Mouse (Mus musculus) layer of hippocampus, adult 8-10 months (tissue): ENCODE data around the gene Slc6a18. TPM values are rescaled to one million over a fixed set of nuclear protein-coding genes. Genes with fewer than 3 reads are reported as not detected.
"Not testable (repeated sequence)": the region's sequence is repeated elsewhere in the genome, so short reads cannot be mapped to it uniquely, and the experiment has no call there.

Experiments used
- DNase-seq, 2 experiments: peaks; one replicate each; pipeline ENCODE4 v3.0.0; 2022; ENCODE audit warnings: low spot score in 2 of 2
- total RNA-seq, 4 experiments: library from RNA; stranded (reverse); gene quantifications; 2 replicates each; pipeline ENCODE4 v1.2.4; 2022

The Slc6a18 gene
- total RNA-seq, result not detected

DNA sequence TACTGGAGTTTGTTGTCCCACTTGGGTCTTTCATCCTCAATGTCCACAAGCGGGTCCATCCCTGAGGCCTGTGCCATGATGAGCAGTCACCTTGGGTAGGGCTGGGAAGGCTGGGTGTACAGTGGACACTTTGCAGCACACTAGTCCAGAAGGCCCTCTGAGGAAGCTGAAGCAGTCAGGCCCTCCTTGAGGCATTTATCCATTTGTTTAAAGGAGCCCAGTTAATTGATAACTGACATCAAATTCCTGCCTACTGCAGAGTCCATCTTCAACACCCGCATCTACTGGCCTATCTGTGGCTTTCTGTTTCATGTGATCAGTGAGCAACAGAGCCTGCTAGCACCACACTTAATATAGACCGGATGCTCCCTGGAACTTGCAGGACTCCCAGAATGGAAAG is at the start of gene Slc6a18:
Slc6a18 (minus strand) TSS at position 171 of the 400 bp plus-strand sequence.
- DNase-seq, result no peak

GRCm38 (mm10) chr13:73725315-73725714 is 47.5 kb upstream of the Slc6a18 start:
- no peak for DNase-seq

GRCm38 (mm10) chr13:73723081-73723668 is 45.4 kb upstream of the Slc6a18 start:
- peak in 1 of 2 experiments; percentile 22 for DNase-seq

- DNase-seq, result no peak
Measured at GRCm38 (mm10) chr13:73720241-73720640, 42.4 kb upstream of the Slc6a18 start.

DNA sequence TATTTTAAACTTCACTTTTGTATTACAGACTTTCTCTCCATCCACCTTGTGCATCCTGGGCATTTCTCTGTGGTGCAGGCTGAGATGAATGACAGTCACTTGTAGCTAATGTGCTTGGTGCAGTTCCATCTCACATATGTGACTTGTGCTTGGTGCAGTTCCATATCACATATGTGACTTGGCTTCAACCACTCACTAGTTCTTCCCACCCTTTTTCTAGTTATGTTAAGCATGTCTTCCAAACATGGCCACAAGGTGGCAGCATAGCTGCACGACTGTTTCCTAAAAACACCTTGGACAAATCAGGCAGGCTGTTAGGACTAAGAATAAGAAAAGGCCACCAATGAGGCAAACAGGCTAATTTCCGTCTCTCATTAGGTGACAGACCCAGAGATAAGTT is 40.4 kb upstream of the Slc6a18 start:
- DNase-seq, result peak; percentile 65 to 87

GRCm38 (mm10) chr13:73714020-73714419 is 36.2 kb upstream of the Slc6a18 start:
- DNase-seq, result no peak

DNA sequence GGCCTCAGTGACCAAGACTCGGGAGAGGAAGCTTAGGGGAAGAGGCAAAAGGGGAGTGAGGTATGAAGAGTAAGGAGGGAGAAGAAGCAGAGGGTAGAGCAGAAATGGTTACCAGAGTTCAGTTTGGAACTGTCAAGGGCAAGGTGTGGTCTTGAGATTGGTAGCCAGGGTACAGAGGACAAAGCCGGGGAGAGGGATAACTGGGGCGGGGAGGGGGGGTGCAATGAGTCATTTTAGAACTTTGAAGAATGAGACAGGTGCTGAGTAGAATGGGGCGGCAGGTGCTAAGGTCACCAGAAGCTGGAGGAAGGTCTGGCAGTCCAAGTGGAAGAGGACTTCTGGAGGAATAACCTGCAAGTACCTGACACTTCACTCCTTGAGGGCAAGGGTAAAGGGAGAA is 35.4 kb upstream of the Slc6a18 start:
- DNase-seq, result no peak

DNA sequence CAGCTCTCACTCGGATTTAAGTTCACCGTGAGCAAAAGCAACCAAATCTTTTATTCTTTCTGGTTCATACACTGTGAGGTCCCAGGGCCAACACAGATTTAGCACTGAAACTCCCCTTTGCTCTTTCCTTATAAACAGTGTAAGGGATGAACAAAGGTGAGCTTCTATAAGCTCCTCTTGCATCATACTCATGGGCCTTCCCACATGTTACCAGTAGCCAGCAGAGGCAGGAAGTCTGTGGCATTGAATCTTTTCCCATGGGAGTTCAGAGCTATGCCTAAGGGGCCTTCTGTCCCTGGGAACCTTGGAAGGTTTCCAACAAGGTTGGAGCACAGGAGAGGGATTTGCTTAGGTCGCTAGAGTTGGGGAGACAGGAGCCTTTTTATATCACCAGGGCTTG is 34.4 kb upstream of the Slc6a18 start:
- no peak for DNase-seq

DNA sequence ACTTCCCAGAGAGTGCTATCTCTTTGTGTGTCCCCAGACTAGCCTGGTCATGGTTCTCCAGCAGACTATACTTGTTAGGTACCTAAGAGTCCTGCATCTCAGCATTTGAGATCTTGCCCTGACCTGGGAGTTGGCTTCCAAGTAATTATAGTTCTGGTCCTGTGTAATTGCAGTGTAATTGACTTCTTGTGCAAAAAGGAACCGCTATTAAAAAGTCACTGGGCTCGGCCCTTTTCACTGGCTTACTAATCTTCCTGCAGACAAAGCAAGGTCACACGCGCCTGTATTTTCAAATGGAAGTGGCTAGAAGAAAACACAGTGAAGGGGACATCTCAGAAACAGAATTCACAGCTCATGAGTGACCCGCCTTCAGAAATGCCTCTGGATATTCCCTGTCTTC is 34.0 kb upstream of the Slc6a18 start:
- no peak for DNase-seq

- DNase-seq, result no peak
Measured at GRCm38 (mm10) chr13:73711221-73711620, 33.4 kb upstream of the Slc6a18 start.

DNA sequence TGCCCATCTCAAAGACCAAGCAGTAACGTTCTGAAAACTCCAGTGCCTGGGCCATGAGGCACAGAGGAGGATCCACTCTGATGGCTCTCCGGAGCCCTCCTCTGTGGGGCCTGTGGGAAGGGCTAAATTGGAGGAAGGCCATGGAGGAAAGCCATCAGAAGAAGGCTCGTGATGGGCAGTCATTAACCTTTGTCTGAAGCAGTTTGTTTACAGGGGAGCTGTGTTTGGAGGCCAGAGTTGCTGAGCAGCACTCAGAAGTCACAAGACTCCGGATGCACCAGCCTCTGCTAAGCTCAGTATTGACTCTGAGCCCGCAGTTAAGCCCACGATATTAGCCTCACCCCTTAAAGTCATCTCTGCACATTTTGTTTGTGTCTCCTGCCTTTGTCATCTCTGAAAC is 31.7 kb upstream of the Slc6a18 start:
- no peak for DNase-seq

- no peak for DNase-seq
Measured at GRCm38 (mm10) chr13:73704694-73705325, 27.0 kb upstream of the Slc6a18 start, which contains the start of gene Slc6a19. Gene Slc6a19 (minus strand): TSS chr13:73704865.

- DNase-seq, result not testable (repeated sequence)
Measured at GRCm38 (mm10) chr13:73703486-73703885, 25.7 kb upstream of the Slc6a18 start.

DNA sequence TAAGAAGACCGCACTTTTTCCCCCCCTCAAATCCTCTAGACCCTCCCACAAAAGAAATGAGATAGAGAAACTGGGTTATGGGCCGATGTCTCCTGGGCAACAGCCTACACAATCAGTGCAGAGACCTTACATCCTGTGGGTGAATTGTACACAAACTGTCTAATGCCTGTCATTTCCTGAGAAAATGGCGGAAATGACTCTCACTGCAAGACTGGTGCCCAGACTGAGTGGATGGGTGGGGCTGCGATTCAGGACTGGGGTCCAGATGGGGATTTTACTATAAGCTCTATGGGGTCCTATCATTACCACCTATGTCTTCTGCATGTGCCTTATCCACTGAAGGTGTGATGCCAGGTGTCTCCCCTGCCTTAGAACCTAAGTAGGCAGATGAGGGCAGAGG is 25.0 kb upstream of the Slc6a18 start:
- no peak for DNase-seq

GRCm38 (mm10) chr13:73701161-73701883 is 23.5 kb upstream of the Slc6a18 start:
- DNase-seq, result no peak

DNA sequence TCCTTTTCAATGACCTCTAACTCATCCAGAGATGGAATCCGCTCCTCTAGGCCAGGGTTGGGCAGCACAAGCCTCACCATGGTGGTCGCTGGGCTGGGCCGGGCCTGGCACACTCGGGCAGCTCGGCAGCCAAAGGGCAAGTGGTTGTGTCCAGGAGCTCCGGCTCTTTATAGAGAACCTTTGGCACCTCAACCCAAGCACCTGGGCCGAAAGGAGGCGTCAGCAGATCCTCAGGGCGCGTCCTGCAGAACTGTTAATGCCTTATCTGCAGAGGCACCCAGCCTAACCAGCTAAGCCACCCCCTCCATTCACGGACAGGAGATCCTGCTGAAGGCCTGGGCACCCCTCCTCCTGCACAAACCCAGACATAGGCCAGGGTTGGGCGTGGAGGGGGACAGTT is 22.7 kb upstream of the Slc6a18 start:
- no peak for DNase-seq

- no peak for DNase-seq
Measured at GRCm38 (mm10) chr13:73699714-73700113, 21.9 kb upstream of the Slc6a18 start.

GRCm38 (mm10) chr13:73696529-73696928 is 18.7 kb upstream of the Slc6a18 start:
- no peak for DNase-seq

- no peak for DNase-seq
Measured at GRCm38 (mm10) chr13:73694972-73695371, 17.1 kb upstream of the Slc6a18 start.

GRCm38 (mm10) chr13:73693333-73693732 is 15.5 kb upstream of the Slc6a18 start:
- no peak for DNase-seq

DNA sequence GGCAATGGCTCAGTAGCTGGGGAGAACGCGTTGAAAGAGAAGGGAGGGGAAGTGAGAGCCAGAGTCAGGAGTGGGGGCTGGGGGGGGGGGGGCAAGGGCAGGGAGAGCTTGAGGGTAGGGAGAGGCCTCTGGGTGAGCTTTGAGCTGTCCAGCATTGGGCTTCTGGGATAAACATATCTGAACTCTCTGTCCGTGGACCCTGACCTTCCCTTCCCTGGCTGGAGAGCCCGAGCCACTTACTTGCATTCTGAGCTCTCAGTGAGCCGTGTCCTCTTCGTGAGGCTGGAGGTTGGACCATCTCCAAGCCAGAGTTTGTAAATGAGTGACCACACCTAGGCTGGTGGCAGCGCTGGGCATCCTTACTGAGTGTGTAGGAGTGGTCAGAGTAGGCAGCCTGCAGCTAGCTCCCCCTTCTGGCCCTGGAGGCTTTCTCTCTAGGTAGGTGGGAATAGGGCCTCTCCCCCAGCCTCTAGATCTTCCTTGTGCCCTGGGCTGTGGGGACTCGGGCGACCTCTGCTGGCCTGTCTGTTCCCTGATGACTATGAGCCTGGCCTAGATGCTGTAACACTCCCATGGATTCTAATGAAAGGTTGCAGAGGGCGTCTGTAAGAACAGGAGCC is 14.5 kb upstream of the Slc6a18 start:
- peak; percentile 30 to 35 for DNase-seq

DNA sequence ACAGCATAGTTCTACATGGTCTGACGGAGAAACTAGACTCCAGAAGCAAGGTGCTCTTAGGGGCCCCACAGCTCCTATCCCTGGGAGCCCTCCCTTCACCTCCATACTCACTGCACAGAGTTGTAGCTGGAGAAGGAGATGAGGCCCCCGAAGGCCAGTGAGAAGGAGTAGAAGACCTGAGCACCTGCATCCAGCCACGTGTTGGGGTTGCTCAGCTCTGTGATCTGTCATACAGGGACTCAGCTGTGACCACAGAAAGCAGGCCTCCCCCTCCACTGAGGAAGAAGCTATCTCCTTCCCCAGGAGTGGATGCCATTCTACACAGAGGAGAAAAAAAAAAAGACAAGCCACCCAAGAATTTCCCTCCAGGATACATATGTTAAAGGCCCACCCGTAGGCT is 11.1 kb upstream of the Slc6a18 start:
- no peak for DNase-seq
